Mouse (Mus musculus): ENCODE data around the gene 1700025F22Rik. TPM values are rescaled to one million over a fixed set of nuclear protein-coding genes. Genes with fewer than 3 reads are reported as not detected.
"Not testable (repeated sequence)": the region's sequence is repeated elsewhere in the genome, so short reads cannot be mapped to it uniquely, and the experiment has no call there.

The 1700025F22Rik gene
- not detected in 2 replicates for polyA plus RNA-seq (2015; fragmentation: Nextera tagmentation; extraction: Ambion mirVana)

GRCm38 (mm10) chr19:11165172-11165571 is at the start of gene 1700025F22Rik:
Gene 1700025F22Rik (minus strand): TSS chr19:11165320.
- Histone ChIP-seq H3K36me3 (ENCODE audit: control insufficient read depth, insufficient read depth) (no peaks in the 10 kb centered on the region), H3K9me3 (replicated peaks; ENCODE audit: control insufficient read depth, low read length) (no peaks in the 10 kb centered on the region), H3K4me1 (ENCODE audit: control insufficient read depth, low read depth, low read length) (no peaks in the 10 kb centered on the region), H3K27me3 (ENCODE audit: control insufficient read depth, insufficient read depth, low read depth, low read length) (no peaks in the 10 kb centered on the region), H3K4me2 (ENCODE audit: low read depth, low read length) (no peak within 1 kb of the TSS), H3K27ac (ENCODE audit: low read length) (no peak within 1 kb of the TSS), H3K4me3 (ENCODE audit: low read depth, low read length) (no peak within 1 kb of the TSS), H3K9ac (ENCODE audit: low read depth, low read length) (no peak within 1 kb of the TSS)
- WGBS (ENCODE audit: insufficient replicate concordance) = 23% methylated on average over 10 of the region's 10 CpGs
- no peak for ATAC-seq (ENCODE audit: low read depth)

- Histone ChIP-seq H3K9ac (ENCODE audit: low read depth, low read length) (no peak within 1 kb of the TSS), H3K4me2 (ENCODE audit: low read depth, low read length) (no peak within 1 kb of the TSS), H3K4me1 (ENCODE audit: control insufficient read depth, low read depth, low read length) (no peaks in the 10 kb centered on the region), H3K4me3 (ENCODE audit: low read depth, low read length) (no peak within 1 kb of the TSS), H3K9me3 (replicated peaks; ENCODE audit: control insufficient read depth, low read length) (no peaks in the 10 kb centered on the region), H3K27me3 (ENCODE audit: control insufficient read depth, insufficient read depth, low read depth, low read length) (no peaks in the 10 kb centered on the region), H3K27ac (ENCODE audit: low read length) (no peak within 1 kb of the TSS), H3K36me3 (ENCODE audit: control insufficient read depth, insufficient read depth) (no peaks in the 10 kb centered on the region)
- ATAC-seq (ENCODE audit: low read depth) = no peak
- 61% methylated on average over 12 of the region's 12 CpGs for WGBS (ENCODE audit: insufficient replicate concordance)
Observed at GRCm38 (mm10) chr19:11196546-11196945, 31.4 kb upstream of the 1700025F22Rik start, which contains the start of gene Ms4a13. Gene Ms4a13 (minus strand): TSS chr19:11196737.

- Histone ChIP-seq H3K9ac (ENCODE audit: low read depth, low read length) (no peak overlapping the region), H3K4me2 (ENCODE audit: low read depth, low read length) (no peak overlapping the region), H3K36me3 (ENCODE audit: control insufficient read depth, insufficient read depth) (no peaks in the 10 kb centered on the region), H3K27me3 (ENCODE audit: control insufficient read depth, insufficient read depth, low read depth, low read length) (no peaks in the 10 kb centered on the region), H3K27ac (ENCODE audit: low read length) (no peak overlapping the region), H3K4me3 (ENCODE audit: low read depth, low read length) (no peak overlapping the region), H3K9me3 (replicated peaks; ENCODE audit: control insufficient read depth, low read length) (no peaks in the 10 kb centered on the region), H3K4me1 (ENCODE audit: control insufficient read depth, low read depth, low read length) (no peaks in the 10 kb centered on the region)
- 21% methylated on average over 1 of the region's 1 CpGs for WGBS (ENCODE audit: insufficient replicate concordance)
- ATAC-seq (ENCODE audit: low read depth) = no peak
Observed at GRCm38 (mm10) chr19:11192552-11192951, 27.4 kb upstream of the 1700025F22Rik start.

- H3K9ac ChIP-seq (ENCODE audit: low read depth, low read length) = no peak overlapping the region
- 13% methylated on average over 5 of the region's 5 CpGs for WGBS (ENCODE audit: insufficient replicate concordance)
Observed at GRCm38 (mm10) chr19:11184121-11184520, 19.0 kb upstream of the 1700025F22Rik start.

GRCm38 (mm10) chr19:11177464-11177863 is 12.3 kb upstream of the 1700025F22Rik start:
- H3K4me1 ChIP-seq (ENCODE audit: control insufficient read depth, low read depth, low read length) = no peaks in the 10 kb centered on the region
- H3K9me3 ChIP-seq (replicated peaks; ENCODE audit: control insufficient read depth, low read length) = no peaks in the 10 kb centered on the region
- WGBS (ENCODE audit: insufficient replicate concordance) = 53% methylated on average over 2 of the region's 2 CpGs
- H3K36me3 ChIP-seq (ENCODE audit: control insufficient read depth, insufficient read depth) = no peaks in the 10 kb centered on the region
- H3K27me3 ChIP-seq (ENCODE audit: control insufficient read depth, insufficient read depth, low read depth, low read length) = no peaks in the 10 kb centered on the region
- no peak for ATAC-seq (ENCODE audit: low read depth)
- no peak overlapping the region for H3K4me3 ChIP-seq (ENCODE audit: low read depth, low read length)
- H3K4me2 ChIP-seq (ENCODE audit: low read depth, low read length) = no peak overlapping the region
- H3K27ac ChIP-seq (ENCODE audit: low read length) = no peak overlapping the region
- H3K9ac ChIP-seq (ENCODE audit: low read depth, low read length) = no peak overlapping the region

More at GRCm38 (mm10) chr19:11184121-11184520, 19.0 kb upstream of the 1700025F22Rik start:
- no peak for ATAC-seq (ENCODE audit: low read depth)
- Histone ChIP-seq H3K27me3 (ENCODE audit: control insufficient read depth, insufficient read depth, low read depth, low read length) (no peaks in the 10 kb centered on the region), H3K36me3 (ENCODE audit: control insufficient read depth, insufficient read depth) (no peaks in the 10 kb centered on the region), H3K4me2 (ENCODE audit: low read depth, low read length) (no peak overlapping the region), H3K4me1 (ENCODE audit: control insufficient read depth, low read depth, low read length) (no peaks in the 10 kb centered on the region), H3K4me3 (ENCODE audit: low read depth, low read length) (no peak overlapping the region), H3K9me3 (replicated peaks; ENCODE audit: control insufficient read depth, low read length) (no peaks in the 10 kb centered on the region), H3K27ac (ENCODE audit: low read length) (no peak overlapping the region)

GRCm38 (mm10) chr19:11157890-11158289 is 7.2 kb downstream of the 1700025F22Rik start:
- ATAC-seq (ENCODE audit: low read depth); H3K36me3 ChIP-seq (ENCODE audit: control insufficient read depth, insufficient read depth); H3K27me3 ChIP-seq (ENCODE audit: control insufficient read depth, insufficient read depth, low read depth, low read length); H3K9ac ChIP-seq (ENCODE audit: low read depth, low read length); H3K27ac ChIP-seq (ENCODE audit: low read length); H3K4me1 ChIP-seq (ENCODE audit: control insufficient read depth, low read depth, low read length); H3K9me3 ChIP-seq (replicated peaks; ENCODE audit: control insufficient read depth, low read length); H3K4me2 ChIP-seq (ENCODE audit: low read depth, low read length); H3K4me3 ChIP-seq (ENCODE audit: low read depth, low read length): not testable (repeated sequence)
- WGBS (ENCODE audit: insufficient replicate concordance) = 70% methylated on average over 6 of the region's 6 CpGs

GRCm38 (mm10) chr19:11135336-11135735 is 29.8 kb downstream of the 1700025F22Rik start:
- Histone ChIP-seq H3K4me2 (ENCODE audit: low read depth, low read length) (no peak overlapping the region), H3K4me3 (ENCODE audit: low read depth, low read length) (no peak overlapping the region), H3K9me3 (replicated peaks; ENCODE audit: control insufficient read depth, low read length) (no peaks in the 10 kb centered on the region), H3K4me1 (ENCODE audit: control insufficient read depth, low read depth, low read length) (no peaks in the 10 kb centered on the region), H3K27ac (ENCODE audit: low read length) (no peak overlapping the region), H3K36me3 (ENCODE audit: control insufficient read depth, insufficient read depth) (no peaks in the 10 kb centered on the region), H3K27me3 (ENCODE audit: control insufficient read depth, insufficient read depth, low read depth, low read length) (no peaks in the 10 kb centered on the region), H3K9ac (ENCODE audit: low read depth, low read length) (no peak overlapping the region)
- WGBS (ENCODE audit: insufficient replicate concordance) = 41% methylated on average over 4 of the region's 4 CpGs
- ATAC-seq (ENCODE audit: low read depth) = no peak

GRCm38 (mm10) chr19:11134852-11135251 is 30.3 kb downstream of the 1700025F22Rik start:
- H3K4me1 ChIP-seq (ENCODE audit: control insufficient read depth, low read depth, low read length) = no peaks in the 10 kb centered on the region
- ATAC-seq (ENCODE audit: low read depth) = no peak
- no peak overlapping the region for H3K4me2 ChIP-seq (ENCODE audit: low read depth, low read length)
- H3K36me3 ChIP-seq (ENCODE audit: control insufficient read depth, insufficient read depth) = no peaks in the 10 kb centered on the region
- no peak overlapping the region for H3K9ac ChIP-seq (ENCODE audit: low read depth, low read length)
- no peaks in the 10 kb centered on the region for H3K9me3 ChIP-seq (replicated peaks; ENCODE audit: control insufficient read depth, low read length)
- no peak overlapping the region for H3K4me3 ChIP-seq (ENCODE audit: low read depth, low read length)
- H3K27me3 ChIP-seq (ENCODE audit: control insufficient read depth, insufficient read depth, low read depth, low read length) = no peaks in the 10 kb centered on the region
- H3K27ac ChIP-seq (ENCODE audit: low read length) = no peak overlapping the region
- 48% methylated on average over 2 of the region's 2 CpGs for WGBS (ENCODE audit: insufficient replicate concordance)

GRCm38 (mm10) chr19:11130776-11131175 is 34.3 kb downstream of the 1700025F22Rik start, which contains the start of gene 1700017D01Rik:
Gene 1700017D01Rik (minus strand): TSS chr19:11130876.
- not testable (repeated sequence) for ATAC-seq (ENCODE audit: low read depth); H3K4me3 ChIP-seq (ENCODE audit: low read depth, low read length); H3K9ac ChIP-seq (ENCODE audit: low read depth, low read length); H3K27me3 ChIP-seq (ENCODE audit: control insufficient read depth, insufficient read depth, low read depth, low read length); H3K27ac ChIP-seq (ENCODE audit: low read length); H3K4me2 ChIP-seq (ENCODE audit: low read depth, low read length); H3K9me3 ChIP-seq (replicated peaks; ENCODE audit: control insufficient read depth, low read length); H3K4me1 ChIP-seq (ENCODE audit: control insufficient read depth, low read depth, low read length); H3K36me3 ChIP-seq (ENCODE audit: control insufficient read depth, insufficient read depth)
- 72% methylated on average over 8 of the region's 8 CpGs for WGBS (ENCODE audit: insufficient replicate concordance)

Data from liver, embryonic 16.5 days (tissue).